Mouse (Mus musculus) central nervous system, embryonic 11.5 days (tissue): ENCODE data around the gene Tarbp1. TPM values are rescaled to one million over a fixed set of nuclear protein-coding genes. Genes with fewer than 3 reads are reported as not detected.

Experiments
- polyA plus RNA-seq: library from polyadenylated mRNA; depleted of rRNA; stranded (reverse); fragments of >200 nt; gene quantifications from 2 replicates; pipeline ENCODE4 v1.2.3, GENCODE M21; 2012; rRNA removed

Gene Tarbp1
- 4.2 and 5.7 TPM in 2 replicates for polyA plus RNA-seq

GRCm38 (mm10) chr8:126474299-126475187 is at the start of gene Tarbp1:
Gene Tarbp1, minus strand, starts transcription at chr8:126475065.

GRCm38 (mm10) chr8:126422174-126422919 is 52.5 kb downstream of the Tarbp1 start, which contains the start of gene Coa6:
Gene Coa6, plus strand, starts transcription at chr8:126422515.

Other genes with a start within 250 kb of the Tarbp1 start
- gene Slc35f3, start 176.5 kb downstream of the Tarbp1 start, polyA plus RNA-seq: 0.19 and 0.21 TPM in 2 replicates
- gene Coa6, start 52.5 kb downstream of the Tarbp1 start, polyA plus RNA-seq: 20.1 and 31.7 TPM in 2 replicates
- 25.4 and 29.0 TPM in 2 replicates for gene Irf2bp2, start 118.9 kb upstream of the Tarbp1 start, polyA plus RNA-seq